Mouse (Mus musculus) embryonic fibroblast, embryonic 13.5 days (primary cell): Measurements from ENCODE around the gene Clpx.

ENCODE experiments used
- CTCF ChIP-seq: IDR thresholded peaks from 2 replicates; pipeline ENCODE4 v1.5.1; 2011; ENCODE audit warnings: mild to moderate bottlenecking, control low read depth, low read length, moderate library complexity, borderline replicate concordance; ENCODE audit not compliant: insufficient read depth
- POLR2A ChIP-seq: IDR thresholded peaks from 2 replicates; pipeline ENCODE4 v1.6.1; 2011; ENCODE audit warnings: low read depth, mild to moderate bottlenecking, control low read depth, low read length, moderate library complexity

- TF ChIP-seq CTCF = no peak
- TF ChIP-seq POLR2A = no peak
Observed at GRCm38 (mm10) chr9:65297056-65297455, 3.0 kb downstream of the Clpx start.
